Mouse (Mus musculus): ENCODE results near the gene Olfr1451.
"Not testable (repeated sequence)": the region's sequence is repeated elsewhere in the genome, so short reads cannot be mapped to it uniquely, and the experiment has no call there.

Olfr1451 gene

DNA sequence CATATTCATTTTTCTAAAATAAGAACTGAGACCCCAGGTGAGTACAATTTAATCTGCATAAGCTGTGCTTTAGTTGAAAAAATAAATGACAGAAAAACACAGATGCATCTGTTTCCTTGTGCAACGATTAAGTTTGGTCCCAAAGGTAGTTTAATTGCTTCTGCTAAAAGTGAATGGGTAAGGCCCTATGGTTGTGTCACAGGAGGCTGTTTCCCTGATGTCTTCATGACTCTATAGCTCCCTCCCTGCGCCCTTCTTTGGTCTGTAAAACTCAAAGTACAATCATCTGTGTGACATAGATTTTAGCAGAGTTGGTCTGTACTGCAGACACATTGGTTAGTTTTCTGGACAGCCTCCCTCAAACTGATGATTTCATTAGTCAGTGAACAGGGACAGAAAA lies at the start of gene Olfr1451:
TSS of gene Olfr1451 (plus strand) at position 301 of the 400 bp plus-strand sequence.
- DNase-seq = no peak

DNA sequence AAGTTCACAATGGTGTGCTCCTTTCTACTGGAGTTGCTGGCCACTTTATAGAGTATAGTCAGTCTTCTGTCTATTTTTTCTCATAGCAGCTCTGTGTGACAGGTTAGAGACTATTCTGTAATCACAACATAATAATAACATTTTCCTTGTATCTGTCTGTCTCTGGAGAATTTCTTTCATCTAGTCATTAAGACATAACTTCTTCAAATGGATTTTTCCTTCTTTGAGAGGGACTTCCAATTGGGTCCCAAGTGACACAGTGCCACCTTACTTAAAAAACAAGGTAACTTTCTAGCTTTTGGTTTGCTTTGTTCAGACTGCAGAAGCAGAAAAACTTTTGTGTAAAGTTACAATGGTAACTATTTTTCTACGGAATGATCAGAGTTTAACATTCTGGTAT lies 44.9 kb upstream of the Olfr1451 start, which contains the start of gene Olfr1450:
TSS of gene Olfr1450 (plus strand) at position 301 of the 400 bp plus-strand sequence.
- no peak for DNase-seq

DNA sequence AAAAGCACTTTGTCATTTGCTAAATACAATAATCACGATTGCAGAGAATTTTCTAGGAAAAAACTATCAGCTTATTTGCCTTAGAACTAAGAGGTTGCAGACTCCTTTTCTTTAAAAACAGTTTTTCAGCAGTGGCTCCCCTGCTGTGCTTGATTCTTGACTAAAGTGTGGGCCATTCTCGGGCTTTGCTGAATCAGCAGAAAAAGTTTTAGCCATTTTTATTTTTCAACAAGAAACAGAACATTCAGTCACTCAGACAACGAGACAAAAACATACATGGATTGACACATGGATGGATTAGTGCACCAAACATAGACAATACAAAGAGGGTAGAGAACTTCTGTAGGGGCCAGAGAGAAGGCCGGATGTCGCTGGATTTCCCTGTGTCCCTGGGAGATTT lies 24.7 kb upstream of the Olfr1451 start:
- DNase-seq = not testable (repeated sequence)

DNA sequence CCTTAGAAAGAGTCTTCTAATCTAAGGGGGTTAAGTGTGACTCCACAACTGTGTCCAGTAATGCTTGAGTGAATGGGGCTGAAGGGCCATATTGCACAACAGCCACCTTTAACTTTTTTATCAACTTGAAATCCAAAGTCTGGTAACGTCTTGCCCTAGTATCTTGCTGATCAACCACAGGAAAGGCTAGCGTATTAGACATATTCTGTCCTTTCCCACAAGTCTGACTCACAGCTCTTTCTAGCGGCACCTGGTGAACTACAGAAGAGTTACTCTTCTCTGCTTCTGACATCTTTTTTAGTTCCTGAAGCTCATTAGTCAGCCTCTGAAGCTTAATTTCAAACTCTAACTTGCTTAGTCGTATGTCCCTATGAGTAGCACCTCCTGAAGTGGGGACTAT lies 2.5 kb upstream of the Olfr1451 start:
- not testable (repeated sequence) for DNase-seq

- no peak for DNase-seq
Measured at GRCm38 (mm10) chr19:13028227-13028626, 33.4 kb downstream of the Olfr1451 start, which contains the start of gene Olfr1453. Gene Olfr1453, minus strand, starts transcription at chr19:13028327.
